In genomic region chr1:35216411-35216810, GRCm38 (mm10) we compare ENCODE assay signal across 22 mouse cellular contexts.
DNase-seq lines count a peak whose midpoint lies in the region; ATAC-seq lines count a peak whose summit lies in the region.
"Had no signal": no experiment of that assay in that cellular context is flagged by ENCODE, and none has a peak within 500 bp of the region (broad histone marks: within the 10 kb centered on the region; RNA-seq: fewer than 3 reads in every experiment).

No protein-coding gene starts in this region.

- ATAC-seq in heart, embryonic 12.5 days (ENCODE audit: insufficient number of reproducible peaks, low FRiP score): no peak
- no peak for ATAC-seq in forebrain, embryonic 16.5 days
- ATAC-seq: forebrain, embryonic 14.5 days; inflammation-experienced regulatory T-cells, adult 6 months; midbrain, embryonic 13.5 days had no signal

- H3K9ac ChIP-seq in heart, embryonic 12.5 days: no peak overlapping the region
- no peak overlapping the region for H3K9ac ChIP-seq in forebrain, embryonic 16.5 days (replicated peaks; ENCODE audit: low read depth, low read length)
- H3K9ac ChIP-seq: lung, embryonic 14.5 days; midbrain, embryonic 13.5 days; stomach, embryonic 15.5 days had no signal

- no peaks in the 10 kb centered on the region for H3K27me3 ChIP-seq in heart, embryonic 12.5 days (replicated peaks)
- no peaks in the 10 kb centered on the region for H3K27me3 ChIP-seq in forebrain, embryonic 16.5 days (replicated peaks; ENCODE audit: control insufficient read depth, insufficient read depth, low read length)
- H3K27me3 ChIP-seq: midbrain, embryonic 13.5 days; stomach, embryonic 15.5 days had no signal

- no peak overlapping the region for H3K27ac ChIP-seq in heart, embryonic 12.5 days (ENCODE audit: poor library complexity, severe bottlenecking)
- H3K27ac ChIP-seq in forebrain, embryonic 16.5 days (ENCODE audit: low read length): no peak overlapping the region
- H3K27ac ChIP-seq: heart, adult 2 months; layer of hippocampus, adult 2 months; limb, embryonic 10.5 days; midbrain, embryonic 13.5 days; stomach, embryonic 15.5 days had no signal

- no peak overlapping the region for H3K4me2 ChIP-seq in heart, embryonic 12.5 days
- H3K4me2 ChIP-seq in forebrain, embryonic 16.5 days (ENCODE audit: low read length): no peak overlapping the region
- H3K4me2 ChIP-seq: lung, embryonic 14.5 days; midbrain, embryonic 13.5 days; stomach, embryonic 15.5 days had no signal

- peak; percentile 13 to 16 for DNase-seq in heart, adult 18-20 months
- DNase-seq in adipocyte (ENCODE audit: low spot score): peak; percentile 9
- peak; percentile 21 for DNase-seq in brain, adult 2 months (ENCODE audit: low read depth, low spot score)
- DNase-seq in cerebellum, postnatal 14 days: peak; percentile 74 to 76
- no peak for DNase-seq in right cerebral cortex, adult 18-20 months
- no peak for DNase-seq in kidney, postnatal 10 days
- DNase-seq: kidney, adult 2 months; kidney, postnatal 14 days; lung, embryonic 14.5 days; right cerebral cortex, postnatal 25 days; thymus, adult 18-20 months; thymus, postnatal 4 days had no signal

- no peaks in the 10 kb centered on the region for H3K4me1 ChIP-seq in heart, embryonic 12.5 days (replicated peaks)
- H3K4me1 ChIP-seq in forebrain, embryonic 16.5 days (replicated peaks; ENCODE audit: control insufficient read depth, insufficient read depth, low read length): no peaks in the 10 kb centered on the region; the same call in 1 of the 2 replicates
- H3K4me1 ChIP-seq: limb, embryonic 10.5 days; stomach, embryonic 15.5 days had no signal

- peaks cover 10% of the 10 kb centered on the region; the same call in 1 of the 2 replicates for H3K9me3 ChIP-seq in heart, embryonic 12.5 days (replicated peaks)
- H3K9me3 ChIP-seq in forebrain, embryonic 16.5 days (ENCODE audit: control insufficient read depth, low read length): no peaks in the 10 kb centered on the region
- H3K9me3 ChIP-seq: limb, embryonic 10.5 days; midbrain, embryonic 13.5 days; stomach, embryonic 15.5 days had no signal

- WGBS in heart, embryonic 12.5 days: 82% methylated on average over 8 of the region's 8 CpGs
- WGBS in forebrain, embryonic 16.5 days: 85% methylated on average over 8 of the region's 8 CpGs

- H3K36me3 ChIP-seq in heart, embryonic 12.5 days: no peaks in the 10 kb centered on the region
- H3K36me3 ChIP-seq in forebrain, embryonic 16.5 days (ENCODE audit: control insufficient read depth, insufficient read depth): no peaks in the 10 kb centered on the region
- H3K36me3 ChIP-seq: limb, embryonic 10.5 days; midbrain, embryonic 13.5 days; stomach, embryonic 15.5 days had no signal

- no peak overlapping the region for H3K4me3 ChIP-seq in heart, embryonic 12.5 days
- H3K4me3 ChIP-seq in forebrain, embryonic 16.5 days (replicated peaks; ENCODE audit: low read length): no peak overlapping the region
- H3K4me3 ChIP-seq: heart, adult 2 months; layer of hippocampus, adult 2 months; limb, embryonic 10.5 days; midbrain, embryonic 13.5 days; myocyte; stomach, embryonic 15.5 days had no signal

Comparison
In these comparisons a context has a peak if more than half of its experiments do, and no peak if none do; other contexts are left out.
1. DNase-seq: peak in heart, adult 18-20 months (2 of 2), adipocyte (single experiment), brain, adult 2 months (single experiment) and cerebellum, postnatal 14 days (2 of 2); none in right cerebral cortex, adult 18-20 months (single experiment) and kidney, postnatal 10 days (single experiment).